Mouse (Mus musculus) kidney, postnatal 10 days (tissue): Measurements from ENCODE around the gene Cwh43.
"Not testable (repeated sequence)": the region's sequence is repeated elsewhere in the genome, so short reads cannot be mapped to it uniquely, and the experiment has no call there.

Experiments used
- DNase-seq: peaks from one replicate; pipeline ENCODE4 v3.0.0; 2021; ENCODE audit warnings: mixed read lengths

The Cwh43 gene

DNA sequence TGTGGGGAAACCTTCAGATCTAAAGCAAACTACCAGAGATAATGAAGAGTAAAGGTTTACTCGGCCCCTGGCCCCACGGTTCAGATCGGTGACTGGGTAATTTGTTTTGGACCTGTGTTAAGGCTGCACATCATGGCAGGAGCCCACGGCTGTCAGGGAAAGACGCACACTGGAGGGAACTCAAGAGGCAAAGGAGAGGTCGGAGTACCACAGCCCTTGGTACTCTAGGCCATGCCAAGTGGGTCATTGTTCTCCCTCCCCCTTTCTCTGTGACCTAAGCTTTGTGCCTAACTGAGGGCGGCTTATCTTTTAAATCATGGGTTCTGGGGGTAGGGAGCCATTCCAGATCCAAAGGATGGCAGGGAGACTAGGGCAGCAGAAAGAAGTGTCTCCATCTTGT is 75.5 kb downstream of the Cwh43 start:
- DNase-seq: no peak

DNA sequence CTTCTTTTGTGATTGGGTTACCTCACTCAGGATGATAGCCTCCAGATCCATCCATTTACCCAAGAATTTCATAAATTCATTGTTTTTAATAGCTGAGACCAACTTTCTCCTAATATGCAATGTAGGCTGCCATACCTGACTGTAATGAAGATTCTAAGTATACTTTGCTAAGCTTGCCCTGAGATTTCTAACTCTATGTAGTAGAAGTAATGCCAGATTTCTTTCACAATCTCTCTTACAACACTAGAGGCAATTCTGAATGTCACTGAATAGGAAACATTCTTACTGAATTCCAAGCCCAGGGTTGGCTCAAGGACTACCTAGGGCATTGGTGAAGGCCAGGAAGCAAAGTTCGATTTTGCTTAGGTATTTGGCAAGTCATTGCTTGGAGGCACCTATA is 76.5 kb downstream of the Cwh43 start:
- not testable (repeated sequence) for DNase-seq

DNA sequence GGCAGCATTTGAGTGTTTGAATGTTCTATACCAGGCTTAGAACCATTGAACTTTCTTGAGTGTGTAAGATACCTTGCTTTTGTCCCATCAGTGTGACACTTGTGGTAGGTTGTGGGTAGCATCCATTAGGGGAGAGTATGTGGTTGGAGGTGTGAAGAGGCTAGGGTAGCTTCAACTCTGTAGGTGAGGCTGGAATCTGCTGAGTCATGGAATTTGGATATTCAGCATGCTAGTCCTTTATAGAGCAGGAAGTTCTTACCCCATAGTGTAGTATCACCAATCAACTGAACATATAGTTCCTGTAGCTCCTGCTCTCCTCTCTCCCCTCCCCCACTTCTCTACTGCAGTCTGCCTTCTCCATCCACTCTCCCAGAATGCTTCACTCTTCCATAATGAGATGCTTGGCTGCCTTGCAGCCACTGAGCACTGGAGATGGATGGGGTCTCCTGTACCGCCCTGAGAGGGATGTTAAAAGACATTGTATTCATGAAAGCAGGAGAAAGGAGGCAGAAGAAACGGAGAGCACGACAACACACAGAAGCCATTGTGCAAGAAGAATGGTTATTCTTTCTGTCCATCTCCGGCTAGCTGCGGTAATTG is 78.2 kb downstream of the Cwh43 start:
- DNase-seq: no peak

DNA sequence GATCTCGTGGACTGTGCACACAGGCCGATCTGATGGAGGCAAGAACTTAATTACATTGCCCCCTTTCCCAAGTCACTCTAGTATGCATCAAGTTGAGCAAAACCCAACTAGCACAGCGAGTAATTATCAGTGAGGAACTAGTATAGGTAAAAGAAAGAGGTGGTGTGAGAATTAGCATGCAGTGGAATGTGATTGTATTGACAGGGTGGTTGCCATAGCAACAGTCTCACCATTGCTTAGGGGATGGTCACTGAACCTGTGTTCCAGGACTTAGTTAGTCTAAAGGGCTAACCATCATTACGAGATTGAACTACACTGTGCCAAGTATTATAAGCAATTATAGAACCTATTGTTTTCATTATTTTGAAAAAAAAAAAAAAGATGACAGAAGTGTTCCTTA is 80.6 kb downstream of the Cwh43 start:
- DNase-seq: no peak

DNA sequence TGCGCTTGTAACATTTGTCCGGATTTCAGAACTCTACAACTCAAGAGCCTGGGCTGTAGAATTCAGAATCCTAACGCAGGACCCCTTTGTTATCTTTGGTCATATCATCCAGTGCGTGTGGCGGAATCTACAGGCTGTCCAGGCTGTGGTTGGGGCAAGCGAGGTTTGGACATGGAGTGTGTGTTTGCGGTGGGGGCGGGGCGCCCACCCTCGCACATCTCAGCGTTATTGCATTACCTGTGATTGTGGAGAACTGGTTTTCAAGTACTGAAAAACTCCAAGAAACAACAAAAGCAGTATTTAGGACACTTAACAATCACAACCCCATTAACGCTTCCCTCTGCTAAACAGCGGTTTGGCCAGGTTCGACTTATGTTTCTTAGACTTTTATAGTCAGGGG is 84.0 kb downstream of the Cwh43 start:
- peak; percentile 44 for DNase-seq

DNA sequence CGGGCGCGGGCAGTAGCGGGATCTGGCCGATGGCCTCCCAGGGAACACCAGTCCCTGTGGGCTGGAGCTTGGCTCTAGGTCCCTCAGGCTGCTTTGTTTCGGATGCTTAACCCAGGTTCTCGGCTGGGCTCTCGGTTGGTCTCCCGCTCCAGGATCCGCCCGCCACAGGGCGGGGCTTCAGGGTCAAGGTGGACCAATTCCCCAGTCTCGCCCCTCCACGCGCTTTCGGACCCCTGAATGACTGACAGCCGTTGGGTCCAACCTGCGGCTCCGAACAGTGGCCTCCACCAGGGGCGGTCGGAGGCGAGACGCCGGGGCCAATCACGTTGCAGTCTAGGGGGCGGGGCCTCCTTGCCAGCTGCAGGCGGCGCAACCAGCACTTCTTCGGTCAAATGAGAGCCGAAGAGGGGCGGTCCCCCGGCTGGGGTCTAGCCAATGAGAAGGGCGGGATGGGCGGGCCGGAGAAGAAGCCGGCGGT is 84.8 kb downstream of the Cwh43 start:
- DNase-seq: peak; percentile 100

DNA sequence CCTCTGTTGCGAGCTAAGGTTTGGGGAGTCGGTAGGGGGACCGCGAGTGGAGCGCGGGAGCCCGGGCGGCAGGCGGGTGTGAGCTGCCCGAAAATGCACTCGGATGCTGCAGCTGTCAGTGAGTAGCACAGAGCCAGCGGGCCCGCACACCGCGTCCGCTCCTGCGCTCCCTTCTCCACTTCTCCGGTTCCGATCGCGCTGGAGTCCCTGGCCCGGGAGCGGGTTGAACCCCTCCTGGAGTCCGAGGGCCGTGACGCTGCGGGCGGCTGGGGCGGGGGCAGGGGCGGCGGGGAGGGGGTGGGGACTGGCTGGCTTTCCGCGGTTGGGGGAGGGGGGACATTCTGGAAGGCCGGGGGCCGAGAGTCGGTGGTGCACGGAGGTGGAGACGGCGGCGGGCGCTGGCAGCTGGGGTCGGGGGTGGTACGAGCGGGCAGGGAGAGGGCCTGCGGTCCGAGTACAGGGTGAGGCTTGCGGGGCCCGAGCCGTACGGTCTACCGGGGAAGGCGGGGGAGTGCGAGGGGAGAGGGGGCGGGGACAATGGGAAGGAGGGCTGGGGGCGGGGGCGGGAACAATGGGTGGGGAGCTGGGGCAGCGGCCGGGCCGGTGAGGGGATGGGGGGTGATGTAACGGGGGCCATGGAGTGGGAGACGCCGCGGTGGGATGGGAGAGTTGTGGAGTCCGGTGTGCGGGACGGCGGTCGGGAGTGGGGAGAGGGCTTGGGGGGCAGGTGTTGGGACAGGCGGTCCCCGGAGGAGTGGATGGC is 85.4 kb downstream of the Cwh43 start:
- DNase-seq: peak; percentile 79

DNA sequence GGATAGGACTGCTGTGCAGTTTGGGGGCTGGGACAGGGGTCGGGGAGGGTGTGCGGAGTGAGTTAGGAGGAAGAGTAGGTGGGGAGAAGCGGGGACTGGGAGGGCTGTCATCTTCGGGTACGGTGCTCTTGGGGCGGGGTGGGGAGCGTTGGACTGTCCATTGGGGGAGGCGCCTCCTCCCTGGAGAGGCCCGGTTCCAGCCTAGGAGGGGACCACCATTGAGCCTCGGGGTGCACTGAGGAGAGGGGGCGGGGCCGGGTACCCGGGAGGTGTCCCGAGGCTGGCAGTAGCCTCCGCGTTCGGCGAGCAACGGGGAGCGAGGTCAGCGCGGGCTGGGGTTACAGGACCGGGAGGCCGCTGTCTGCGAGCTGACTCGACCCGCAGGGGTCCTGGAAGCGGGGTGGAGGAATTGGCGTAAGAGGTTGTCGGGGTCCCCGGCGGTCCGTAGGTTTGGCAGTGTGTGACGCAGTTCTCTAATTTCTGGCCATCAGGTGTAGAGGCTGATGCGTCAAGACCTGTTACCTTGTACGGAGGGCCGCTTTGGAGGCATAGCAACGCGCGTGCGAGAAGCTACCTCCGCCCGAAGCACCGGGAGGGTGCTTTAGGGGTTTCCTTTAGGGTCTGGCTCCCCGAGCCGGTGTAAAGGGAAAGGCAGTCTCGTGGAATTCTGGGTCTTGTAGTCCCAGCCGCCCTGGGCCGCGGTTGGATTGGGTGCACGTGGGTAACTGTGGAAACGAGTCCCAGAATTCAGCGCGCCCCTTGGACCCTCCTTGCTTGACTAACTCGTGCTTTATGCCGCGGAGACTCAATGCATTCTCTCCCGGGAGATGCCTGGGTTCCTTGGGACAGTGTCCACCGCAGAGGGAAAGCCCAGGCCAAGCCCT is 86.2 kb downstream of the Cwh43 start:
- peak; percentile 93 for DNase-seq

DNA sequence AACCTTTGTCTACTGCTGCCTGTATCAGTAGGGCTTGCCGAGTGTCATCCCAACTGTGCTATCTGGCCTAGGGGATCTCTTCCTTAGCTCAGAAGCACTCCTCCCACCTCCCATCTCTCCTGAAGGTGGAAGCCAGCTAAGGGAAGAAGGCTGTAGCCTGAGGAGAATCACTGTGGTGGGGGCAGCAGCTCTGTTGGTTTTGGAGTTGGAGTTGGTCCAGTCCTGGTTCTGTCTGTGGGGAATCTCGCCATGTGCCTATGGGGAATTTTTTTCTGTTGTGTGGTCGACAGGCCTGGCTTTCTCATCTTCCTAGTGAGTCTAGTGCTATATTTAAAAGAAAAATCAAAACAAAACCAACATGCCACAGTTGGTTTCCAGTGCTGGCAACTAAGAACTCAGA is 91.5 kb downstream of the Cwh43 start:
- DNase-seq: no peak

DNA sequence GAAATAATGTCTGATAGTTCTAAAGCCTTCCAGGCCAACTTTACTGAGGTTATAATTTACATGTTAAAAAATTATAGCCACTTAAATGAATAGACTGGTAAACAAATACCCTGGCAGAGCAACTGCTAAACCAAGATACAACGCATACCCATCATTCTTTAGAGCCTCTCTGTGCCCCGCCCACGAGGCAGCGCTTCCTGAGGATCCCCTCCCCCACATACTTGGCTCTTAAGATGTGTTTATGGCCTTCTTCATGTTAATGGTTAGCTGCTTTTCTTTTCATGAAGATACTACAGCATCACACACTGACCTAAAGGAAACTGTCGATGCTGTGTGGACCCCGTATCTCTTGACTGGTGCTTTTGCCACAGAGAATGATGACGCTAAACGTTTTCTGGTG is 92.7 kb downstream of the Cwh43 start:
- DNase-seq: peak; percentile 60

DNA sequence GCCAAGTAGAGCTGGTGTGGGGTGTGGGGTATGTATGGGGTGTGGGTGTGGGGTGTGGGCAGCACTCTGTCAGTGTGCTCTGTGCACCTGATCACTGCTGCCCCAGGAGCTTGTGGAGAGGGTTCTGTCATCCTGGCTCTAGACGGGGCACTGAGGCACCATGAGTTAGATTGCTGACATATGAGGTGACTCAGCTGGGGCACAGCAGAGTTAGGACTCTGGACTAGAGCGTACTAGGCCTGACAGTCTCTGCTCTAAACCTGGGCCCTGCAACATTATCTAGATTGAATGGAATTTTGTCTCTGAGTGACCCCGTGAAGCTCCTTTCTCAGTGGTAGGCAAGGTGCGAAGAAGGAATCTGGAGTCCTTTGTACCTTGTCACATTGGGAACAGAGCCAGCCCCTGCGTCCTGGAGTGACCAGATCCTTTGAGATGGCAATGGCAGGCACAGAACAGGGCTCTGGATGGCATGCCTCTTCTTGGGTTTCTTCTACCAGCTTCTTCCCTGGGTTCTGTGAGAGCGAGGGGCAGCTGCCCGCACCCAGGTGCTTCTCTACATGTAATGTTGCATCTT is 95.1 kb downstream of the Cwh43 start:
- peak; percentile 60 for DNase-seq

DNA sequence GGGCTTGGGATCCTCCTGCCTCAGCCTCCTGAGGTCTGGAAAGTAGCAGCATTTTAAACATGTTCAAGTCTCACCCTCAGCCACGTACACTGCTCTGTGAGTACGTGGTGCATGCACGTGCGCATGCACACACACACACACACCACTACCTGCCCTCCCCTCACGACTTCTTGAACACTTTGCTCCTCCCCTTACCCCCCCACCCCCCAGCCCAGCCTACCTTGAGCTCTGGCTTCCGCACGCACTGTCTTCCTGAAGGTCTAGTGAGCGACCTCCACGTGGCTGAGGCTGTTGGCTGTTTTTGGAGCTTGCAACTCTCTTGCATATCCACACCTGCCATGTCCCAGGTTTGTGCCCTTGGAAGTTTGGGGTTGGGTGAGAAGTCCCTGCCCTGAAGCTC is 96.5 kb downstream of the Cwh43 start:
- no peak for DNase-seq
